Mouse (Mus musculus): ENCODE measurements around the gene Gm20869.
"Not testable (repeated sequence)": the region's sequence is repeated elsewhere in the genome, so short reads cannot be mapped to it uniquely, and the experiment has no call there.

The Gm20869 gene

DNA sequence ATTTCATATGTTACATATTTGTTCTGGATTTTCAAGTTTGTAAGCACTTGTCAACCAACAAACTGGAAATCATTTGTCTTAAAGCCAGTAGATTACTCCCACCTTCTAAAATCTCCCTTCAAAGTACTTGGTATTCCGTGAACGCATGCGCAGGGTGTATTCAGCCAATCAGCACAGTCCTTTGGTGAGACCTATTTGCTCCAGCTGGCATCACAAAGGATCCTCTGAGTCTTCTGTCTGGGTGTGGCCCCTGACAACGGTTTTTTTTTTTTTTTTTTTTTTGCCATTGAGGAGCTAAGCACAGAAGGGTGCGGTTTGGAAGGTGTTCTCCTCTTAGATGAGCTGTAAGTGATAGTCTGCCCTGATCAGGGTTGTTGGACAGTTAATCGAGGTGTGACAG lies at the start of gene Gm20869:
Gm20869 (plus strand) TSS at position 301 of the 400 bp plus-strand sequence.
- not testable (repeated sequence) for DNase-seq

Measured in thymus, postnatal 25 days (tissue).